Mouse (Mus musculus): ENCODE data around the gene Emx1.
"Not testable (repeated sequence)": the region's sequence is repeated elsewhere in the genome, so short reads cannot be mapped to it uniquely, and the experiment has no call there.

The Emx1 gene

GRCm38 (mm10) chr6:85187340-85188211 is at the start of gene Emx1:
Gene Emx1 (plus strand): TSS chr6:85187438.
- DNase-seq = peak; percentile 16

- no peak for DNase-seq
Measured at GRCm38 (mm10) chr6:85139534-85139933, 47.7 kb upstream of the Emx1 start.

- peak; percentile 78 for DNase-seq
Measured at GRCm38 (mm10) chr6:85141013-85141412, 46.2 kb upstream of the Emx1 start.

GRCm38 (mm10) chr6:85144466-85144865 is 42.8 kb upstream of the Emx1 start:
- no peak for DNase-seq

- no peak for DNase-seq
Measured at GRCm38 (mm10) chr6:85147636-85148035, 39.6 kb upstream of the Emx1 start.

GRCm38 (mm10) chr6:85150386-85150785 is 36.9 kb upstream of the Emx1 start:
- no peak for DNase-seq

- DNase-seq = peak; percentile 88
Measured at GRCm38 (mm10) chr6:85153970-85154540, 33.2 kb upstream of the Emx1 start.

- peak; percentile 76 for DNase-seq
Measured at GRCm38 (mm10) chr6:85154861-85155528, 32.2 kb upstream of the Emx1 start.

GRCm38 (mm10) chr6:85156551-85156950 is 30.7 kb upstream of the Emx1 start:
- DNase-seq = not testable (repeated sequence)

- peak; percentile 20 for DNase-seq
Measured at GRCm38 (mm10) chr6:85158040-85158804, 29.0 kb upstream of the Emx1 start.

GRCm38 (mm10) chr6:85159092-85159760 is 28.0 kb upstream of the Emx1 start:
- DNase-seq = peak; percentile 64

- peak; percentile 82 for DNase-seq
Measured at GRCm38 (mm10) chr6:85160201-85160923, 26.9 kb upstream of the Emx1 start.

GRCm38 (mm10) chr6:85165440-85165921 is 21.8 kb upstream of the Emx1 start:
- no peak for DNase-seq

- no peak for DNase-seq
Measured at GRCm38 (mm10) chr6:85179569-85179968, 7.7 kb upstream of the Emx1 start.

GRCm38 (mm10) chr6:85180036-85180435 is 7.2 kb upstream of the Emx1 start:
- no peak for DNase-seq

GRCm38 (mm10) chr6:85183951-85184350 is 3.3 kb upstream of the Emx1 start:
- DNase-seq = no peak

GRCm38 (mm10) chr6:85186033-85186743 is 1.1 kb upstream of the Emx1 start:
- no peak for DNase-seq

GRCm38 (mm10) chr6:85186744-85187059 is 536 bp upstream of the Emx1 start:
- DNase-seq = no peak

GRCm38 (mm10) chr6:85188256-85189110 is 1.2 kb downstream of the Emx1 start:
- DNase-seq = no peak

- DNase-seq = no peak
Measured at GRCm38 (mm10) chr6:85189361-85189760, 2.1 kb downstream of the Emx1 start.
